Mouse (Mus musculus) thymus, adult 2 months (tissue): Measurements from ENCODE around the gene Nr4a1. TPM values are rescaled to one million over a fixed set of nuclear protein-coding genes. Genes with fewer than 3 reads are reported as not detected.

ENCODE experiments used
- DNase-seq: peaks from one replicate; pipeline ENCODE4 v3.0.0; 2021
- H3K27ac ChIP-seq: fragments of 200-500 bp; 2 replicates; pipeline ENCODE4 v1.5.1; 2012; ENCODE audit warnings: low read length, control low read depth; ENCODE audit not compliant: control insufficient read depth, insufficient read depth
- H3K27me3 ChIP-seq: fragments of 200-500 bp; 2 replicates; pipeline ENCODE4 v1.6.1; 2012; ENCODE audit warnings: mild to moderate bottlenecking, low read length, moderate library complexity, mixed read lengths; ENCODE audit not compliant: control insufficient read depth, insufficient read depth
- H3K36me3 ChIP-seq: fragments of 200-500 bp; 2 replicates; pipeline ENCODE4 v1.6.1; 2012; ENCODE audit warnings: mild to moderate bottlenecking, low read length, moderate library complexity; ENCODE audit not compliant: control insufficient read depth, insufficient read depth
- H3K4me1 ChIP-seq: fragments of 200-500 bp; replicated peaks from 2 replicates; pipeline ENCODE4 v1.6.1; 2012; ENCODE audit warnings: low read length; ENCODE audit not compliant: control insufficient read depth, insufficient read depth
- H3K4me3 ChIP-seq: fragments of 200-500 bp; 2 replicates; pipeline ENCODE4 v1.5.1; 2012; ENCODE audit warnings: mild to moderate bottlenecking, low read length, control low read depth, moderate library complexity; ENCODE audit not compliant: control insufficient read depth, insufficient read depth
- CTCF ChIP-seq: fragments of 200-500 bp; IDR thresholded peaks from 2 replicates; pipeline ENCODE4 v1.5.1; 2012; ENCODE audit warnings: mild to moderate bottlenecking, control low read depth, low read length, moderate library complexity, borderline replicate concordance; ENCODE audit not compliant: control insufficient read depth, poor library complexity, insufficient read depth; ENCODE audit errors: extremely low read depth
- POLR2A ChIP-seq: fragments of 200-500 bp; IDR thresholded peaks from 2 replicates; pipeline ENCODE4 v1.6.1; 2012; ENCODE audit warnings: mild to moderate bottlenecking, low read length, control low read depth, moderate library complexity; ENCODE audit not compliant: control insufficient read depth, poor library complexity, insufficient read depth; ENCODE audit errors: extremely low read depth
- WGBS: fragments of 180-500 bp; shearing (Covaris S2); methylation state at CpG from one replicate; pipeline ENCODE4 v1.1.7; 2018; 5-methylcytosine and 5-hydroxymethylcytosine counted together
- polyA plus RNA-seq: library from polyadenylated mRNA; depleted of rRNA; stranded (reverse); fragments of >200 nt; gene quantifications from 2 replicates; pipeline ENCODE4 v1.2.3, GENCODE M21; 2012

Gene Nr4a1
- polyA plus RNA-seq, 1 experiment, result 164 TPM

DNA sequence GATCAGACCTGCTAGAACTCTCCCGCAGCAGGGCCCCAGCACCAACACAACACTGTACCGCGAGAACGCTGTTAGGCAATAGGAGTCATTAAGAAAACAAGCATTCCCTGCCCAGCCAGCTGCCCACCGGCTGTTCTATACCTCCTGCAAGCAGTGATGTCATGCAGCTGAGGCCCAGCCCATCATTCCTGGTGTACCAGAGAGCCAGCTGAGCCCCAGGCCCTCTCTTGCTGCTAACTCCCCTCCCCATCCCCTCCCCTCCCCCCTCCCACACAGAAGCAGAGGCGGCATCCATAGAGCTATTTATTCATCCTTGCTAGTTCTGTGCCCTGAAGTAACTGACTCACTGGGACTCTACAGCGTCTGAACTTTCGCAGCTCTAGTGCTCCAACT is 33.2 kb upstream of the Nr4a1 start:
- no peak overlapping the region for H3K4me3 ChIP-seq
- H3K4me1 ChIP-seq, result peaks cover 18% of the 10 kb centered on the region
- no peak overlapping the region for H3K27ac ChIP-seq
- TF ChIP-seq CTCF (no peak), POLR2A (no peak)
- H3K27me3 ChIP-seq, result no peaks in the 10 kb centered on the region; the same call in 1 of the 2 replicates
- no peak for DNase-seq
- H3K36me3 ChIP-seq, result no peaks in the 10 kb centered on the region
- WGBS, result 67% methylated on average over 8 of the region's 8 CpGs

DNA sequence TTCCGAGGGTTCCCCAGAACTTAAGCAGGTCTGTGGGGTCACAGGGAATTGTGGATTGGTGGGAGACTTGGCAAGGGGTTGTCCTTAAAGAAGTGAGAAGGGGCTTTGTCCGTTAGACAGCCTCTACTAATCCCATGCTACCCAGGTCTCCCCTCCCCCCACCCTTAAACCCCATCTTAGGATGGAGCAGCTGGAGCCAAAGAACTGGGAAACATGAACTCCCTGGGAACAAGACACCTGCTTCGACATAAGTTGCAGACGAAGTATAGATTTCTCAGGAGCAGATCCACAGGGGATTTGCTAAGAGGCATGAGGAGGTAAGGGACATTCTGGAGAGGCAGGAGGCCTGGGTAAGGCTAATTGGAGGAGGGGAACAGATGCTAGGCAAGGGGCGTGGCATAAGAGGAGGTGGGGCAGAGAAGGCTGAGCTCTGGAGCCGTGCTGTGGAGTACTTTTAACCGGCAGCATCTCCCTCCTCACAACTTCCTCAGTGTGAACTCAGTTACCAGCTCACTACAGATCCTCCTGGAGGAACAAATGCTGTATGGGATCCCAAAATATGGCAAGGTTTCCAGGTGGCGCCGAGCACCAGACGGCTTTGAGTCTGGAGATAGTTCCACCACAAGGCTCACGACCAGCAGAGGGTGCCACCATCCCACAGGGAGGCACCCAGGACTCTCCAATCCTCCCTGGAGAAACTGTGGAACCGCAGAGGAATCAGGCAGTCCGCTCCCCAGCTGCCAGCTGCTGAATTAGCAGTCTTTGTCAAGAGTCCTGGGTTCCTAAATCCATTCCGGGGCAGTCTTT is 32.6 kb upstream of the Nr4a1 start:
- H3K27me3 ChIP-seq, result no peaks in the 10 kb centered on the region; the same call in 1 of the 2 replicates
- no peak overlapping the region for H3K4me3 ChIP-seq
- TF ChIP-seq CTCF, result peak; percentile 65
- TF ChIP-seq POLR2A, result no peak
- WGBS, result 23% methylated on average over 14 of the region's 14 CpGs
- peaks cover 20% of the 10 kb centered on the region for H3K4me1 ChIP-seq
- H3K36me3 ChIP-seq, result no peaks in the 10 kb centered on the region
- peak; percentile 80 for DNase-seq
- H3K27ac ChIP-seq, result no peak overlapping the region

DNA sequence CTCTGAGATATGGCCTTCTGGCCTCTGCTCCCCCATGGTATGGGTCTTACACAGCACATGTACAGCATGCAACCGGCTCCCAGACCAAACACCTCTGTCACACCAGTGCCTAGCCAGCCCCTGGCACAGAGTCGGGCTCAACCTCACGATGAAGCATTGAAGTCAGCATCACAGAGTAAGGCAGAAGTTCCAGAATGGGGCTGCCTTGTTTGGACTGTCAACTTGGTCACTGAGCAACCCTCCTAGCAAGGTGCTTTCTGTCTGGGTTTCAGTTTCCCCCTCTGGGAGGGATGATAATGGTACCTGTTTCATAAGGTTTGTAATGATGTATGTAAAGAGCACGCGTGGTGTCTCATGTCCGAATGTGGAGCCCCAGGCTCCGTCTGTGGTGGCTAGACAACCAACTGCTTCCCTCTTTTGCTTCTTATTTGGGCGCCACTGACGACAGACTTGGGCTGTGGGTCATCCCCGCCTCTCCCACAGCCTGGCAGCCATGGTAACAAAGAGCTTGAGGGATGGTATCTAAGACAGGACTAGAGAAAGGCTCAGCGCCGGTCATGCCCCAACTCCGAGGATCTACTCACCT is 31.1 kb upstream of the Nr4a1 start:
- no peak overlapping the region for H3K27ac ChIP-seq
- H3K27me3 ChIP-seq, result no peaks in the 10 kb centered on the region; the same call in 1 of the 2 replicates
- no peak for DNase-seq
- H3K36me3 ChIP-seq, result no peaks in the 10 kb centered on the region
- peaks cover 24% of the 10 kb centered on the region for H3K4me1 ChIP-seq
- TF ChIP-seq POLR2A (no peak), CTCF (no peak)
- H3K4me3 ChIP-seq, result no peak overlapping the region
- WGBS, result 37% methylated on average over 13 of the region's 13 CpGs

- no peaks in the 10 kb centered on the region for H3K36me3 ChIP-seq
- no peak overlapping the region for H3K27ac ChIP-seq
- no peak for TF ChIP-seq POLR2A
- TF ChIP-seq CTCF, result no peak
- peaks cover 30% of the 10 kb centered on the region for H3K4me1 ChIP-seq
- no peak for DNase-seq
- H3K27me3 ChIP-seq, result no peaks in the 10 kb centered on the region; the same call in 1 of the 2 replicates
- 2% methylated on average over 5 of the region's 5 CpGs for WGBS
- peak overlapping the region; percentile 53; the same call in 1 of the 2 replicates for H3K4me3 ChIP-seq
Measured at GRCm38 (mm10) chr15:101223596-101223995, 30.5 kb upstream of the Nr4a1 start.

DNA sequence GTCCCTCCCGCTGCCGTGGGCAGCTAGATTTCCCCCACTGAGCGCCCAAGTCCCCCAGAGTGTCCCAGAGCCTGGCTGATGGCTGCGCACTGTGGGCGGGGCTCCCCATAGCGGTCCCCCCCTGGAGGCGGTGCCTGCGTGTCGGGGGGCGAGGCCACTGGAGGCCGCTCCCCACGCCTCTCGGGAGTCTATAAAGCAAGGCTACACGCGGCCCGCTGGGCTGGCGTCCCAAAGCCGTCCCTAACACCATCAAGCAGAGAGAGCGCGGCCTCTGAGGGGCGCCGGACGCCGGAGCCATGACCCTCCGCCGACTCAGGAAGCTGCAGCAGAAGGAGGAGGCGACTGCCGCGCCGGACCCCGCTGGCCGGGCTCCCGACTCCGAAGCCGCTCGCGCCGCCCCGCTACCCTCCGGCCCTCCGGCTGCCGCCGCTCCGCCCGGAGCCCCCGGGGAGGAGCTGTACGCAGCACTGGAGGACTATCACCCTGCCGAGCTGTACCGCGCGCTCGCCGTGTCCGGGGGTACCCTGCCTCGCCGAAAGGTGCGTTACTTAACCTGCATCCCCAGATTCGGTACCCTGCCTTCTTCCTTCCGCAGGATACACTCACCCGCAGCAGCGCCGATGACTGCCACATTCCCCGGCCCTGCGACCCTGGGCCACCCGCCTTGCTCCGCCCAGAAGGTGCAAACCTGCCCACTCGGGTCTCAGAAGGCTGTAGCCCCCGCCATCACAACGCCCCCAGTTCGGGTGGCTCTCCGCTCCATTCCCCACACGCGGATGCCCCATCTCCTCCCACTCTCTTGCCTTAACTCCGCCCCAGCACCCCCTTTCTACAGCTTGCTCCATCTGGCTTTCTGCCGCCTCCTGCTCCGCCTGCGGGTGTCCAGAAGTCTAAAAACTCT is 29.8 kb upstream of the Nr4a1 start, which contains the start of gene Grasp:
Gene Grasp, plus strand, starts transcription at position 183 of the 901 bp plus-strand sequence.
- no peaks in the 10 kb centered on the region; the same call in 1 of the 2 replicates for H3K27me3 ChIP-seq
- H3K36me3 ChIP-seq, result no peaks in the 10 kb centered on the region
- peak; percentile 82 for DNase-seq
- WGBS, result under 1% methylated on average over 77 of the region's 77 CpGs
- no peak within 1 kb of the TSS for H3K27ac ChIP-seq
- TF ChIP-seq POLR2A, result no peak
- peak within 1 kb of the TSS; percentile 53 for H3K4me3 ChIP-seq
- peaks cover 32% of the 10 kb centered on the region for H3K4me1 ChIP-seq

- Histone ChIP-seq H3K27ac (no peak overlapping the region), H3K4me3 (peak overlapping the region; percentile 53), H3K27me3 (no peaks in the 10 kb centered on the region; the same call in 1 of the 2 replicates), H3K36me3 (no peaks in the 10 kb centered on the region), H3K4me1 (peaks cover 32% of the 10 kb centered on the region)
- peak; percentile 37 for DNase-seq
- TF ChIP-seq POLR2A, result no peak
- no peak for TF ChIP-seq CTCF
- 4% methylated on average over 14 of the region's 14 CpGs for WGBS
Measured at GRCm38 (mm10) chr15:101224977-101225376, 29.1 kb upstream of the Nr4a1 start.
